Mouse (Mus musculus) kidney, adult 2 months (tissue): ENCODE data around the gene Klhl21. TPM values are rescaled to one million over a fixed set of nuclear protein-coding genes. Genes with fewer than 3 reads are reported as not detected.

Experiments used
- DNase-seq: peaks from one replicate; pipeline ENCODE4 v3.0.0; 2021
- H3K27ac ChIP-seq: fragments of 200-500 bp; 2 replicates; pipeline ENCODE4 v1.5.1; 2012; ENCODE audit warnings: low read depth, low read length, control low read depth, inconsistent platforms; ENCODE audit not compliant: insufficient read depth
- H3K27me3 ChIP-seq: fragments of 200-500 bp; replicated peaks from 2 replicates; pipeline ENCODE4 v1.6.1; 2012; ENCODE audit warnings: mild to moderate bottlenecking, moderate library complexity, low read length, inconsistent platforms; ENCODE audit not compliant: control insufficient read depth, insufficient read depth
- H3K36me3 ChIP-seq: fragments of 200-500 bp; 2 replicates; pipeline ENCODE4 v1.6.1; 2012; ENCODE audit warnings: mild to moderate bottlenecking, moderate library complexity, low read length, inconsistent platforms; ENCODE audit not compliant: control insufficient read depth, insufficient read depth
- H3K4me1 ChIP-seq: fragments of 200-500 bp; 2 replicates; pipeline ENCODE4 v1.6.1; 2011; ENCODE audit warnings: low read length; ENCODE audit not compliant: control insufficient read depth, insufficient read depth
- H3K4me3 ChIP-seq: fragments of 200-500 bp; 2 replicates; pipeline ENCODE4 v1.5.1; 2011; ENCODE audit warnings: mild to moderate bottlenecking, low read depth, low read length, control low read depth; ENCODE audit not compliant: insufficient read depth
- CTCF ChIP-seq: fragments of 200-500 bp; conservative IDR thresholded peaks from 2 replicates; pipeline ENCODE4 v1.5.1; 2011; ENCODE audit warnings: low read depth, mild to moderate bottlenecking, control low read depth, low read length, moderate library complexity, mixed read lengths; ENCODE audit not compliant: insufficient read depth, insufficient read length
- POLR2A ChIP-seq: fragments of 200-500 bp; IDR thresholded peaks from one replicate; pipeline ENCODE4 v1.6.1; 2011; ENCODE audit warnings: low read depth, low read length, control low read depth
- WGBS: fragments of 180-500 bp; shearing (Covaris S2); methylation state at CpG from one replicate; pipeline ENCODE4 v1.1.7; 2018; 5-methylcytosine and 5-hydroxymethylcytosine counted together
- polyA plus RNA-seq: library from polyadenylated mRNA; depleted of rRNA; stranded (reverse); fragments of >200 nt; gene quantifications from 2 replicates; pipeline ENCODE4 v1.2.3, GENCODE M21; 2012

The Klhl21 gene
- polyA plus RNA-seq, 1 experiment = 23.0 TPM

DNA sequence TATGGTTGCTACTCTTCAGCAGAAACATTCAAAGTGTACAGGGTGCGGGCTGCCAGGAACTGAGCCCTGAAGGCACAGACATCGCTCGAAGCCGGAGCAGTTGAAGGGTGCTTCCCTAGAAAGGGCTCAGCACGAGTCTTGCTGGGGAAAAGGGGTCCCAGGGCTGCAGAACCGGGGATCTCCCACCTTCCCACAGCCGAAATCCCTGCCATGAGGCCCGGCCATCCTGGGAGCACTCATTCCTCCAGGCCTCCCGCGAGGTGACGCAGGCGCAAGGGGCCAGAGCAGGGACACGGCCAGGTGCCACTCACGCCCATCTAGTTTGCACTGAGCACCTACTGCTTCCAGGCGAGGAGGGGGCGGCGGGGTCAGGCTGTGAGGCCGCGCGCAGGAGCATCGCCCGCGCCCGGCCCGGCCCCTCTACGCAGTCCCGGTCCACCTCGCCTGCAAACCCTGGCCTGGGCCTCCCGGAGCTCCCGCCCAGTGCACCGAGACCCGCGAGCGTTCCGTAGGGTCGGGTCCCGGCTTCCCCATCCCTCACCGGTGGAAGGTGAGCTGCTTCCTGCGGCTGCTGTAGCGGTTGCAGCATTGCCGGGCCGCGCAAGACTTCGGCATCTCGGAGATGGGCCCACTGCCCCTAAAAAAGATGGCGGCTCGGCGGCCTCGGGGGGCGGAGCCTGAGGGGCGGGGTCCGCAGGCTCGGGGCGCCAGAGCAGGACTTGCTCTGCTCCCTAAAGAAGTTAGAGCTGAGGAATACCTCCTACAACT is 20.1 kb upstream of the Klhl21 start, which contains the start of gene Thap3:
TSS of gene Thap3 (minus strand) at position 656 of the 768 bp plus-strand sequence.
- Histone ChIP-seq H3K27me3 (no peaks in the 10 kb centered on the region), H3K4me1 (peaks cover 15% of the 10 kb centered on the region; the same call in 1 of the 2 replicates), H3K36me3 (no peaks in the 10 kb centered on the region), H3K4me3 (peak within 1 kb of the TSS; percentile 93), H3K27ac (peak within 1 kb of the TSS; percentile 67)
- TF ChIP-seq CTCF = no peak
- 1% methylated on average over 54 of the region's 54 CpGs for WGBS
- peak; percentile 89 for DNase-seq

DNA sequence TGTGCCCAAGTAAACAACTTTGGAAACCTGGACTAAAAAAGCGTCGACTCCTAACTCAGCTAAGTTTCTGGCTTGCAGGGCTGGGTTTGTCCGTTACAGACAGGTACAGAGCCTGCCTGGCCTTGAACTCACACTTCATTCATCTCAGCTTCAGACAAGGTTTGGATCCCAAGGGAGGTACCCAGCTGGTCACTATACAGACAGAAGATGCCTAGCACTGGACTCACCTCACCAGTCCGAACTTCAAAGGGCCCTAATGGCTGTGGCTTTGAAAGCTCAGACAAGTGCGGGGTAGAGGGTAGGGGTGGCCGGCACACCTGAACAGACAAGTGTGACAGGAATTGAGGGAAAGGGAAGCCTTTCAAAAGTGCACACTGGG is 19.5 kb upstream of the Klhl21 start:
- Histone ChIP-seq H3K36me3 (no peaks in the 10 kb centered on the region), H3K4me1 (peaks cover 15% of the 10 kb centered on the region; the same call in 1 of the 2 replicates), H3K27me3 (no peaks in the 10 kb centered on the region), H3K27ac (0 out of 2 replicates have a peak overlapping the region, but pooled peaks have one; percentile 0), H3K4me3 (peak overlapping the region; percentile 93; the same call in 1 of the 2 replicates)
- WGBS = 40% methylated on average over 6 of the region's 6 CpGs
- TF ChIP-seq POLR2A (no peak), CTCF (no peak)
- no peak for DNase-seq

DNA sequence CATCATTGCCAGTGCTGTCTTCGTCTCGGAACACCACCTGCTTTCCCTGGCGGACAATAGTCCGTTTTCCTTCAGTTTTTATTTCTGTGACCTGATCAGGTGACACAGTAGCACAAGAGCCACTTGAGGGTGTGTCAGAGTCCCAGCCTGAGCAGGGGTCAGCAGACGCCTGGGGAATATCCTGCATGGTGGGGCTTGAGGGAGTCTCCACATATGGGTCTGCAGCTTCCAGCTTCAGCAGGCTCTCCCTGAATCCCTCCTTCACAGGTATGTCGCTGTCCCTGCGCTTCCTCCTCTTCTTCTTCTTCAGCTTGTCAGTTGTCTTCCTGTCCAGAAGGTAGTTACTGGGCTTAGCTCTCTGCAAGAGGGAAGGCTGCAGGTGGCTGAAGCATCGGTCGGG is 16.5 kb upstream of the Klhl21 start:
- H3K27me3 ChIP-seq = no peaks in the 10 kb centered on the region; the same call in 1 of the 2 replicates
- no peak for TF ChIP-seq CTCF
- TF ChIP-seq POLR2A = no peak
- WGBS = 89% methylated on average over 9 of the region's 9 CpGs

DNA sequence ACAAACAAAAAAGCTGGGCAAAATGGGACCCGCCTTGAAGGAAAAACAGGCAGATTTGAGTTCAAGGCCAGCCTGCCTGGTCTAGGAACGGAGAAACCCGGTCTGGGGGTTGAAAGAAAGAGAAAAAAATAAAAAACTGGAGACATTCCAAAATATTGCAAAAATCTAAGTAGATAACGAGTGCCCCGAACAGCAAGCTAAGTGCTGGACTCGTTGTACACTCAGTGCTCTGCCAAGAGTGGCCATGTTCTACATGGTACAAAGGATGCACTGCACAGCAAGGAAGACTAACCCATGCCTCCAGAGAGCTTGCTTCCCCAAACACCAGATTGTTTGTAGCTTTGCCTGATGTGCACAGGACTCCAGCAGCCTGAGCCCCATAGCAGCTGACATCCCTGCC is 15.6 kb upstream of the Klhl21 start:
- 72% methylated on average over 6 of the region's 6 CpGs for WGBS
- H3K27ac ChIP-seq = no peak overlapping the region
- DNase-seq = no peak
- no peaks in the 10 kb centered on the region; the same call in 1 of the 2 replicates for H3K27me3 ChIP-seq
- TF ChIP-seq POLR2A (no peak), CTCF (no peak)
- peaks cover 14% of the 10 kb centered on the region; the same call in 1 of the 2 replicates for H3K4me1 ChIP-seq
- no peak overlapping the region for H3K4me3 ChIP-seq
- no peaks in the 10 kb centered on the region for H3K36me3 ChIP-seq

More for the DNA sequence above, 16.5 kb upstream of the Klhl21 start:
- H3K4me3 ChIP-seq = no peak overlapping the region
- DNase-seq = no peak
- no peak overlapping the region for H3K27ac ChIP-seq
- H3K36me3 ChIP-seq = no peaks in the 10 kb centered on the region
- peaks cover 13% of the 10 kb centered on the region; the same call in 1 of the 2 replicates for H3K4me1 ChIP-seq

DNA sequence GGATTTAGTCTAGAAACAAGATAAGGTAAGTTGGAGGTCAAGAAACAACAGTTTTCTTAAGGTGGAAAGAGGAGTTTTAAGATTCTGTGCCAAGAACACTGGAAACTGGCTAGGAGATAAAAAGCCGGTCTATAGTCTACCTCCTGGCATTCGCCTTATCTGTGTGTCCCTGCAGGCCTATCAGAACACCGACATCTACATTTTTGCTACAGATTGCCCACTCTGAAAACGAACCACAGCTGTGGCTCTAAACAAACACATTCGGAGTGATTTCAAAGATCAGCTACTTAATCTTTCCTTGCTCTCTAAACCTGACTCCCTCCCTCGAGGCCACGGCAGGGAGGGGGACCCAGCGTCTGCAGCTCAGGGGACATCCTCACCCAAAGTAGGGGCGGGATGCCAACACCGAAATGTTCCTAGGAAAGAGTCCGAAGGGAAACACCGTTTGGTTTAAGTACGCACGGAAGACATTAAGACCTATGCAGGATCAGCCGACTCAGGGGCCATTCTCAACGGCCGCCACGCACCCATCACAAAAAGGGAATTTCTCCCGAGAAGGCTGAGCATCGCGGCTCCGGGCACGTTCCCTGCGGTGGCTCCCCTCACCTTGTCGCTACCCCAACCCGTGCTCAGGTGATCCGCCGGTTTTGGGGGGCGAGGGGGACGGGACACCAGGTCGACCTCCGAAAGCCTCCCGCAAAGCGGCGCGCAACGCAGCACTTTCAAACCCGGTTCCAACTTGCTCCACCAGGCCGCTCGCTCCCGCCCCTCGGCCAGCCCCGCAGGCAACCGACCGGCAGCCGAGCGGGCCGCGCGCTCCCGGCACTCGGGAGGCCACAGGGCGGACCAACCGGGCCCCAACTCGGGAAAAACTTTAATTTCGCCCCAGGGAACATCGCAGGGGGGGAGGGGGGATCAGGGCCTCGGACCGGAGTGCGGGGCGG is 14.1 kb upstream of the Klhl21 start:
- H3K27ac ChIP-seq = no peak overlapping the region; the same call in 1 of the 2 replicates
- peak overlapping the region; percentile 93 for H3K4me3 ChIP-seq
- no peaks in the 10 kb centered on the region for H3K36me3 ChIP-seq
- no peak for TF ChIP-seq POLR2A
- no peak for TF ChIP-seq CTCF
- H3K27me3 ChIP-seq = no peaks in the 10 kb centered on the region; the same call in 1 of the 2 replicates
- peaks cover 8% of the 10 kb centered on the region; the same call in 1 of the 2 replicates for H3K4me1 ChIP-seq
- DNase-seq = peak; percentile 34
- 5% methylated on average over 61 of the region's 61 CpGs for WGBS

DNA sequence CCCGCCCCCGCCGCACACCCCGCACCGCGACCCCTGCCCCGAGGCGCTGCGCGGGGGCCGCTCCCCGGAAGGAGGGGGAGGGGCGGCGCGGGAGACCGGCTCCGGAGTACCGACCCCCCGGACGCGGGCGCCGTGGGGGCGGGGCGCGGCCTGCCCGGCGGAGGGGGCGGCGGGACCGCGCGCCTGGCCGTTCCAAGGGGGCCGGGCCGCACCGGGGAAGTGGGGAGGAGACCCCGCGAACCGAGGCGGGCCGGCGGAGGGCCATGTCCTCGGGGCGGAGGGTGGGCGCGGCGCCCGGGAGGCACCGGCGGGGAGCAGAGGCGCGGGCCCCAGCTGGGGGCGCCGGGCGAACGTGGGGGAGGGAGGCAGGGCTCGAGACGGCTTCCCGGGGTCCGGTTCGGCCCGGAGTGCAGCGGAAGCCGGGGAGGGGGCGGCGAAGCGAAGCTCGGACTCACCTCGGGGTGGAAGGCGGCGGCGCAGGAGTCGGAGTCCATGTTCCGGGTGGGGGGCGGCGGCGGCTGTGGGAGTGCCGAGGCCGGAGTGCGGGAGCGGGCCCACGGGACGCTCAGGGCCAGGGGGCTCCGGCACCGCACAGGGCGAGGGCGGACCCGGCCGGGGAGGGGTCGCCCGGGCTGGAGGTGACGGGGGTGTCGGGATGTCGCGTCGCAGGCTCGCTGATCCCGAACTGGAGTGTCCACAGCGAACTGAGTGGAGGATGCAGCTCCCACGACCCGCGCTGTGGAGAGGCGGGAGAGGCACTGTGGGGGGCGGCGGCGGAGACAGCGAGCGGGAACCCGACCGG is 13.0 kb upstream of the Klhl21 start:
- Histone ChIP-seq H3K27ac (peak overlapping the region; percentile 65), H3K4me3 (peak overlapping the region; percentile 93), H3K4me1 (peaks cover 8% of the 10 kb centered on the region; the same call in 1 of the 2 replicates), H3K27me3 (no peaks in the 10 kb centered on the region; the same call in 1 of the 2 replicates), H3K36me3 (no peaks in the 10 kb centered on the region)
- 1% methylated on average over 107 of the region's 111 CpGs for WGBS
- TF ChIP-seq CTCF = no peak
- TF ChIP-seq POLR2A = no peak
- DNase-seq = no peak
